Mouse (Mus musculus) bone marrow macrophage, adult 2 months (primary cell): ENCODE results near the gene Ccl25. TPM values are rescaled to one million over a fixed set of nuclear protein-coding genes. Genes with fewer than 3 reads are reported as not detected.

Source experiments
- H3K27ac ChIP-seq: 2 replicates; pipeline ENCODE4 v1.5.1; 2012; ENCODE audit warnings: low read depth, low read length; ENCODE audit not compliant: insufficient read depth
- H3K4me1 ChIP-seq: 2 replicates; pipeline ENCODE4 v1.6.1; 2012; ENCODE audit warnings: low read length; ENCODE audit not compliant: control insufficient read depth, insufficient read depth
- H3K4me3 ChIP-seq: 2 replicates; pipeline ENCODE4 v1.5.1; 2012; ENCODE audit warnings: mild to moderate bottlenecking, low read length, moderate library complexity; ENCODE audit not compliant: insufficient read depth
- CTCF ChIP-seq: IDR thresholded peaks from 2 replicates; pipeline ENCODE4 v1.5.1; 2012; ENCODE audit warnings: low read depth, mild to moderate bottlenecking, low read length, moderate library complexity
- POLR2A ChIP-seq: IDR thresholded peaks from 2 replicates; pipeline ENCODE4 v1.6.1; 2012; ENCODE audit warnings: mild to moderate bottlenecking, low read depth, low read length, borderline replicate concordance
- polyA plus RNA-seq: library from polyadenylated mRNA; stranded (reverse); fragments of >200 nt; gene quantifications from 2 replicates; pipeline ENCODE4 v1.2.4, GENCODE M21; 2012; ENCODE audit not compliant: missing spikeins, insufficient read depth, insufficient read length

Ccl25 gene
- polyA plus RNA-seq, 1 experiment = 10.5 TPM

- TF ChIP-seq CTCF (no peak), POLR2A (no peak)
- H3K4me1 ChIP-seq = peaks cover 36% of the 10 kb centered on the region
- no peak overlapping the region for H3K4me3 ChIP-seq
- H3K27ac ChIP-seq = no peak overlapping the region
Observed at GRCm38 (mm10) chr8:4314852-4315251, 10.2 kb upstream of the Ccl25 start.

GRCm38 (mm10) chr8:4318124-4318523 is 6.9 kb upstream of the Ccl25 start:
- Histone ChIP-seq H3K4me3 (no peak overlapping the region), H3K4me1 (peaks cover 39% of the 10 kb centered on the region), H3K27ac (no peak overlapping the region)
- TF ChIP-seq CTCF (no peak), POLR2A (no peak)

GRCm38 (mm10) chr8:4318796-4319572 is 6.0 kb upstream of the Ccl25 start:
- Histone ChIP-seq H3K27ac (no peak overlapping the region), H3K4me1 (peaks cover 40% of the 10 kb centered on the region), H3K4me3 (no peak overlapping the region)
- TF ChIP-seq CTCF (no peak), POLR2A (no peak)

GRCm38 (mm10) chr8:4319573-4319872 is 5.5 kb upstream of the Ccl25 start:
- H3K27ac ChIP-seq = no peak overlapping the region
- peaks cover 35% of the 10 kb centered on the region for H3K4me1 ChIP-seq
- TF ChIP-seq CTCF = no peak
- no peak for TF ChIP-seq POLR2A
- no peak overlapping the region for H3K4me3 ChIP-seq

- H3K27ac ChIP-seq = no peak overlapping the region
- TF ChIP-seq POLR2A (no peak), CTCF (no peak)
- no peak overlapping the region for H3K4me3 ChIP-seq
- H3K4me1 ChIP-seq = peaks cover 31% of the 10 kb centered on the region
Observed at GRCm38 (mm10) chr8:4320404-4320803, 4.6 kb upstream of the Ccl25 start.

GRCm38 (mm10) chr8:4321031-4321430 is 4.0 kb upstream of the Ccl25 start:
- Histone ChIP-seq H3K27ac (no peak overlapping the region), H3K4me1 (peaks cover 32% of the 10 kb centered on the region), H3K4me3 (no peak overlapping the region)
- TF ChIP-seq POLR2A (no peak), CTCF (no peak)

- H3K4me1 ChIP-seq = peaks cover 34% of the 10 kb centered on the region
Observed at GRCm38 (mm10) chr8:4322470-4322869, 2.5 kb upstream of the Ccl25 start.

GRCm38 (mm10) chr8:4323917-4324316 is 1.1 kb upstream of the Ccl25 start:
- H3K27ac ChIP-seq = no peak overlapping the region
- TF ChIP-seq CTCF = no peak
- no peak for TF ChIP-seq POLR2A
- H3K4me3 ChIP-seq = peak overlapping the region; percentile 95
- H3K4me1 ChIP-seq = peaks cover 43% of the 10 kb centered on the region

More at GRCm38 (mm10) chr8:4322470-4322869, 2.5 kb upstream of the Ccl25 start:
- no peak overlapping the region for H3K4me3 ChIP-seq
- H3K27ac ChIP-seq = no peak overlapping the region
- TF ChIP-seq CTCF (peak; percentile 43; the same call in 1 of the 2 replicates), POLR2A (no peak)

GRCm38 (mm10) chr8:4324525-4324924 is 485 bp upstream of the Ccl25 start:
- Histone ChIP-seq H3K27ac (peak overlapping the region; percentile 54), H3K4me1 (peaks cover 42% of the 10 kb centered on the region), H3K4me3 (peak overlapping the region; percentile 95)
- TF ChIP-seq POLR2A (no peak), CTCF (no peak)

GRCm38 (mm10) chr8:4325751-4326036 is 684 bp downstream of the Ccl25 start:
- peaks cover 33% of the 10 kb centered on the region for H3K4me1 ChIP-seq
- peak overlapping the region; percentile 80 for H3K27ac ChIP-seq

More at GRCm38 (mm10) chr8:4325751-4326036, 684 bp downstream of the Ccl25 start:
- peak overlapping the region; percentile 86 for H3K4me3 ChIP-seq
- TF ChIP-seq CTCF (no peak), POLR2A (no peak)
